Mouse (Mus musculus) heart, adult 2 months (tissue): Measurements from ENCODE around the gene Hs6st3. TPM values are rescaled to one million over a fixed set of nuclear protein-coding genes. Genes with fewer than 3 reads are reported as not detected.

Experiments used
- DNase-seq, 2 experiments: peaks; one replicate each; pipeline ENCODE4 v3.0.0; 2021
- H3K27ac ChIP-seq: fragments of 200-600 bp; 2 replicates; pipeline ENCODE4 v1.8.1; 2022
- H3K27me3 ChIP-seq: fragments of 200-500 bp; 2 replicates; pipeline ENCODE4 v1.6.1; 2012; ENCODE audit warnings: mild to moderate bottlenecking, low read length, inconsistent platforms, mixed read lengths; ENCODE audit not compliant: control insufficient read depth, insufficient read depth
- H3K36me3 ChIP-seq: fragments of 200-500 bp; 2 replicates; pipeline ENCODE4 v1.6.1; 2012; ENCODE audit warnings: low read length, inconsistent platforms; ENCODE audit not compliant: control insufficient read depth, insufficient read depth
- H3K4me1 ChIP-seq: fragments of 200-500 bp; 2 replicates; pipeline ENCODE4 v1.6.1; 2011; ENCODE audit warnings: low read length; ENCODE audit not compliant: control insufficient read depth, insufficient read depth
- H3K4me3 ChIP-seq: fragments of 200-600 bp; 2 replicates; pipeline ENCODE4 v1.8.1; 2022
- H3K79me2 ChIP-seq: fragments of 200-500 bp; replicated peaks from 2 replicates; pipeline ENCODE4 v1.6.1; 2012; ENCODE audit warnings: mild to moderate bottlenecking, inconsistent platforms, low read length, moderate library complexity, mixed read lengths; ENCODE audit not compliant: control insufficient read depth, insufficient read depth
- H3K9ac ChIP-seq: fragments of 200-500 bp; 2 replicates; pipeline ENCODE4 v1.6.1; 2012; ENCODE audit warnings: low read depth, mild to moderate bottlenecking, control low read depth, inconsistent platforms, low read length, mixed read lengths
- CTCF ChIP-seq: fragments of 200-600 bp; IDR thresholded peaks from 2 replicates; pipeline ENCODE4 v1.8.1; 2022; ENCODE audit warnings: antibody characterized with exemption, mild to moderate bottlenecking, moderate library complexity
- EP300 ChIP-seq: fragments of 200-500 bp; IDR thresholded peaks from 2 replicates; pipeline ENCODE4 v1.6.1; 2011; ENCODE audit warnings: low read depth, low read length, control low read depth; ENCODE audit not compliant: insufficient read depth
- POLR2A ChIP-seq: fragments of 200-500 bp; IDR thresholded peaks from 2 replicates; pipeline ENCODE4 v1.6.1; 2011; ENCODE audit warnings: mild to moderate bottlenecking, low read depth, low read length, control low read depth; ENCODE audit not compliant: insufficient read depth
- WGBS: fragments of 180-500 bp; shearing (Covaris S2); methylation state at CpG from one replicate; pipeline ENCODE4 v1.1.7; 2018; 5-methylcytosine and 5-hydroxymethylcytosine counted together
- intact Hi-C: fragments of 180-260 bp; cut with DNase I; formaldehyde crosslinking; loops from one replicate; pipeline ENCODE4 v1.15.1; 2025
- polyA plus RNA-seq: library from polyadenylated mRNA; depleted of rRNA; stranded (reverse); fragments of >200 nt; gene quantifications from 2 replicates; pipeline ENCODE4 v1.2.3, GENCODE M21; 2012
- total RNA-seq, 2 experiments: library from RNA; stranded (reverse); gene quantifications; 2 replicates each; pipeline ENCODE4 v1.2.3; 2021

Hs6st3 gene
- total and polyA plus RNA-seq, 3 experiments, result not detected

GRCm38 (mm10) chr14:119227709-119228338 lies 89.7 kb downstream of the Hs6st3 start:
- no peak overlapping the region for H3K4me3 ChIP-seq

DNA sequence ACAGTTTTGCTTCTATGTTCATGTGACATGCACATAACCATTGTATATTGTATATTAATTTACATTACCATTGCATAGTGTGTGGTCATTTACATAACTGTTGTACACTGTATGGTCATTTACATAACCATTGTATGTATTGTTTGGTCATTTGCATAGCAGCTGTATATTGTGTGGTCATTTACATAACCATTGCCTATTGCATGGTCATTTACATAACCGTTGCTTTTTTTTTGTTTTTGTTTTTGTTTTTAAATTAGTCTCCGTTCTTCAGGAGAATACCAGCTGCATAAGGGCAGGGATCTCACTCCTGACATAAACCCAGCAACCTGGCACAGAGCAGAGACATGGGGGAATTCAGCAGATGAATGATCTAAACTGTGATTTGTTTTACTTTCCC lies 95.5 kb downstream of the Hs6st3 start:
- H3K79me2 ChIP-seq, result no peaks in the 10 kb centered on the region
- no peaks in the 10 kb centered on the region for H3K4me1 ChIP-seq
- H3K27me3 ChIP-seq, result no peaks in the 10 kb centered on the region
- no peak overlapping the region for H3K4me3 ChIP-seq
- DNase-seq, result no peak
- intact Hi-C loops, result no loop called here
- no peaks in the 10 kb centered on the region for H3K36me3 ChIP-seq
- H3K27ac ChIP-seq, result no peak overlapping the region
- WGBS, result 78% methylated on average over 2 of the region's 2 CpGs
- TF ChIP-seq CTCF (no peak), EP300 (no peak), POLR2A (no peak)
- no peak overlapping the region for H3K9ac ChIP-seq

More at GRCm38 (mm10) chr14:119227709-119228338, 89.7 kb downstream of the Hs6st3 start:
- Histone ChIP-seq H3K36me3 (no peaks in the 10 kb centered on the region), H3K79me2 (no peaks in the 10 kb centered on the region), H3K4me1 (no peaks in the 10 kb centered on the region), H3K27me3 (no peaks in the 10 kb centered on the region), H3K27ac (no peak overlapping the region), H3K9ac (no peak overlapping the region)
- intact Hi-C loops, result no loop called here
- DNase-seq, result no peak
- TF ChIP-seq POLR2A (no peak), EP300 (no peak), CTCF (no peak)
- 71% methylated on average over 3 of the region's 3 CpGs for WGBS

DNA sequence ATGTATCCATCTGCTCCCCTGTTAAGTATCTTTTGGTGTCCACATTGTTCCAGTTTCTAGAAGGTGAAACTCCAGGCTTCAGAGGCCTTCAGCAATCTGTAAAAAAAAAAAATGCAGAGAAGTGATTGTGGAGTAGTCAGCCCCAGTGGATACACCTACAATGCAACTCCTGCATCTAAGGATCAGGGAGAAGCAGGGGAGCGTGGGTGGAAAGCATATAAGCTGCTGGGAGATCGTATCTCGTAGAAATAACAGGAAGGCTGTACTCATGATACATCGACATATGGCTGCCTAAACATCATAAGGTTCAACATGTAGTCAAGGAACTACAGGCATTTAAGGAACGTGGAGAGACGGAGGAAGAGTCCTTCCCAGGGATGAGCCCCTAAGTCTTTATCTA lies 109.0 kb downstream of the Hs6st3 start:
- no peak for TF ChIP-seq EP300
- no peak for TF ChIP-seq CTCF
- TF ChIP-seq POLR2A, result no peak
- intact Hi-C loops, result no loop called here

DNA sequence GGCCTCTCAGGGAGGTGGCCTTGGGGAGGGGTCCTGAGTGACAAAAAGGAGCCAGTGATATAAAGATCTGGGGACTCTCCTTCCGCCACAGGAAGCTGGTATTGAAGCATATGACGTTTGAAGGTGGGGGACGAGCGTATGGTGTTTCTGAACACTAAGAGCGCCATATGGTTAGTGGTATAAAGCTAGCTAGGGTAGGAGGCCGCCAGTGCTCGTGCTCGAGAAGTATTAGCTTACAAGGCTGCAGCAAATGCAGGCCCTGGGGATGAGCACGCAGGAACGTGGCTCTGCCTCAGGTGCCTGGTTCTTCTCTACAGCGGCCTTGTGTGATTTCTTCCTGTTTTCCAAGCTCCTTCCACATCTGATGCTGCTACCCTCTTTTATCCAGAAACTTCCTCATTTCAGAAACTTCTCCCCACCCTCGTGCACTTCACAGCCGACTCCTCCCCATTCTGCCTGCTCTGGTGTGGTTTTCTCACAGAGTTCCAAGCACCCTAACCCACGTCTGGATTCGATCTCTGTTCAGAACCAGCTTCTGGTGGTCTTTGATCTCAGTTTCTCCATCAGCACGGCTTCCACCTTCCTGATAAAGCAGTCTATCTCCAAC lies 110.0 kb downstream of the Hs6st3 start:
- Histone ChIP-seq H3K4me1 (no peaks in the 10 kb centered on the region), H3K9ac (no peak overlapping the region), H3K27me3 (no peaks in the 10 kb centered on the region), H3K4me3 (no peak overlapping the region), H3K79me2 (no peaks in the 10 kb centered on the region), H3K36me3 (no peaks in the 10 kb centered on the region), H3K27ac (no peak overlapping the region)
- TF ChIP-seq CTCF (no peak), POLR2A (no peak), EP300 (no peak)
- 68% methylated on average over 16 of the region's 16 CpGs for WGBS
- intact Hi-C loops, result no loop called here
- DNase-seq, result no peak

More for the DNA sequence above, 109.0 kb downstream of the Hs6st3 start:
- Histone ChIP-seq H3K9ac (no peak overlapping the region), H3K4me3 (no peak overlapping the region), H3K4me1 (no peaks in the 10 kb centered on the region), H3K27ac (no peak overlapping the region), H3K27me3 (no peaks in the 10 kb centered on the region), H3K79me2 (no peaks in the 10 kb centered on the region), H3K36me3 (no peaks in the 10 kb centered on the region)
- DNase-seq, result no peak
- WGBS, result 89% methylated on average over 6 of the region's 6 CpGs

- no peak for TF ChIP-seq CTCF
- TF ChIP-seq EP300, result no peak
- TF ChIP-seq POLR2A, result no peak
- Histone ChIP-seq H3K27me3 (no peaks in the 10 kb centered on the region), H3K4me1 (no peaks in the 10 kb centered on the region), H3K36me3 (no peaks in the 10 kb centered on the region), H3K9ac (no peak overlapping the region), H3K27ac (no peak overlapping the region), H3K4me3 (no peak overlapping the region), H3K79me2 (no peaks in the 10 kb centered on the region)
- WGBS, result 61% methylated on average over 10 of the region's 10 CpGs
- intact Hi-C loops, result no loop called here
- no peak for DNase-seq
These were observed 112.2 kb downstream of the Hs6st3 start for GRCm38 (mm10) chr14:119250353-119250752.

GRCm38 (mm10) chr14:119255396-119255795 lies 117.3 kb downstream of the Hs6st3 start:
- no peak for DNase-seq
- 64% methylated on average over 3 of the region's 3 CpGs for WGBS
- TF ChIP-seq POLR2A (no peak), CTCF (no peak), EP300 (no peak)
- H3K27me3 ChIP-seq, result no peaks in the 10 kb centered on the region
- intact Hi-C loops, result no loop called here
- no peak overlapping the region for H3K27ac ChIP-seq
- no peak overlapping the region for H3K9ac ChIP-seq
- no peaks in the 10 kb centered on the region for H3K4me1 ChIP-seq
- no peak overlapping the region for H3K4me3 ChIP-seq
- H3K36me3 ChIP-seq, result no peaks in the 10 kb centered on the region
- H3K79me2 ChIP-seq, result no peaks in the 10 kb centered on the region
